Mouse (Mus musculus) neutrophil, adult 5-6 weeks (primary cell): ENCODE results near the gene Emc3. TPM values are rescaled to one million over a fixed set of nuclear protein-coding genes. Genes with fewer than 3 reads are reported as not detected.

Experiments used
- ATAC-seq: fragments of 151-379, 151-347 bp; 2 replicates; pipeline ENCODE4 v1.8.0; 2017; ENCODE audit warnings: mild to moderate bottlenecking, moderate TSS enrichment; ENCODE audit not compliant: insufficient number of reproducible peaks, poor library complexity, low FRiP score, severe bottlenecking; ENCODE audit errors: extremely low read depth
- total RNA-seq: library from RNA; stranded (forward); fragments of 200-1000 nt; gene quantifications from 2 replicates; pipeline ENCODE4 v1.2.3, GENCODE M21; 2017

Gene Emc3
- total RNA-seq: 27.6 and 38.4 TPM in 2 replicates

- ATAC-seq: peak; percentile 93
Observed at GRCm38 (mm10) chr6:113530932-113531839, at the start of gene Emc3, which contains the start of gene Fancd2. Gene Emc3 (minus strand): TSS chr6:113531652. Gene Fancd2 (plus strand): TSS chr6:113531682.

- no peak for ATAC-seq
Observed at GRCm38 (mm10) chr6:113579306-113579705, 47.9 kb upstream of the Emc3 start.

GRCm38 (mm10) chr6:113576044-113576443 lies 44.6 kb upstream of the Emc3 start:
- no peak for ATAC-seq

- no peak for ATAC-seq
Observed at GRCm38 (mm10) chr6:113564557-113564956, 33.1 kb upstream of the Emc3 start.

GRCm38 (mm10) chr6:113559736-113560135 lies 28.3 kb upstream of the Emc3 start:
- ATAC-seq: no peak

- ATAC-seq: no peak
Observed at GRCm38 (mm10) chr6:113543906-113544481, 12.5 kb upstream of the Emc3 start.

GRCm38 (mm10) chr6:113541610-113542009 lies 10.2 kb upstream of the Emc3 start:
- ATAC-seq: no peak

GRCm38 (mm10) chr6:113534886-113535285 lies 3.4 kb upstream of the Emc3 start:
- ATAC-seq: no peak

GRCm38 (mm10) chr6:113531840-113532404 lies 470 bp upstream of the Emc3 start:
- no peak for ATAC-seq

GRCm38 (mm10) chr6:113523420-113523819 lies 8.0 kb downstream of the Emc3 start:
- no peak for ATAC-seq

GRCm38 (mm10) chr6:113522310-113522709 lies 9.1 kb downstream of the Emc3 start:
- ATAC-seq: no peak

- ATAC-seq: peak; percentile 39
Observed at GRCm38 (mm10) chr6:113517434-113518080, 13.9 kb downstream of the Emc3 start.

GRCm38 (mm10) chr6:113514600-113514999 lies 16.9 kb downstream of the Emc3 start:
- ATAC-seq: no peak

- no peak for ATAC-seq
Observed at GRCm38 (mm10) chr6:113513944-113514343, 17.5 kb downstream of the Emc3 start.

- ATAC-seq: no peak
Observed at GRCm38 (mm10) chr6:113508947-113509280, 22.5 kb downstream of the Emc3 start.

- no peak for ATAC-seq
Observed at GRCm38 (mm10) chr6:113508272-113508946, 23.0 kb downstream of the Emc3 start.

- ATAC-seq: no peak
Observed at GRCm38 (mm10) chr6:113507130-113507529, 24.3 kb downstream of the Emc3 start.

GRCm38 (mm10) chr6:113505689-113506088 lies 25.8 kb downstream of the Emc3 start:
- ATAC-seq: no peak

GRCm38 (mm10) chr6:113502801-113503200 lies 28.7 kb downstream of the Emc3 start:
- ATAC-seq: no peak
